Mouse (Mus musculus): ENCODE measurements around the gene Il27ra.

DNA sequence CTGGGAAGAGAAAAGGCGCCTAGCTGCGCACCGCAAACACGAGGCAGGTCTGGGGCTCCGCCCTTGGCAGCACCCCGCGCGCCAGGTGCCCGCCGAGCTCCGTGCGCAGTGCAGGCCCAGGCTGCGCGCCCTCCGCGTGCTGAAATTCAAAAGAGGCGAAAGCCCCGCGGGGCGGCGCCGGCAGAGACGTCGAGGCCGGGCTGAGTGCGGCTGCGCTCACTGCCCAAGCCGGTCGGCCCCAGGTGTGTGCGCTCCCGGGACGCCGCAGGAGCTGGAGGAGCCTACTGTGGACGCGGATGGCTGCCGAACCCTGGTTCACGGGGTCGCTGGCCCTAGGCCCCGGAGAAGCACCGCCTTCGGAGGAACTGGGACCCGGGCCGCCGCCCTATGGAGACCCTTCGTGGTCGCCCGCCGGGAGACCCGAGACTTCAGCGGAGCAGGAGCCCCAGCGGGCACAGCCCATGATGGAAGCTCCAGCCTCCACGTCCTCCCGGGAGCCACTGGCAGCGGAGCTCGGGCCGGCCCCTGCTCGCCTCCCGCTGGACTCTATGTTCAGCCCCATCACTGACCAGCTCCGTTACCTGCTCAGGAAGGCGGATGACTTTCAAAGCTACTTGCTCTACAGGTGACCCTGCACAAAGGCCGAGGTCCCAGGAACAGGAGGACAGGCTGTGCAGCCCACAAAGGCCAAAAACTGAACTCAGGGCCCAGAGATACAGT, 40.9 kb downstream of the Il27ra start, which contains the start of gene 1700067K01Rik:
- TF ChIP-seq CTCF (IDR thresholded peaks at IDR 0.05; ENCODE audit: insufficient read depth, low read depth, low read length) (no peak), POLR2A (IDR thresholded peaks at IDR 0.05; ENCODE audit: insufficient read depth, low read depth, low read length) (no peak)
